Mouse (Mus musculus) hindbrain, embryonic 10.5 days (tissue): ENCODE measurements at regions not wholly inside any gene's neighbourhood (a gene's known extent, or its start where the extent isn't known, plus 50 kb on each side); places are given as distances from the start of the nearest gene placed in this dataset.

ENCODE experiments used
- DNase-seq: peaks from one replicate; pipeline ENCODE4 v3.0.0-alpha.2; 2017; ENCODE audit warnings: low spot score
- H3K27ac ChIP-seq: fragments of 300-500 bp; sonication (generic); 2 replicates; pipeline ENCODE4 v1.5.1; 2016; ENCODE audit warnings: mild to moderate bottlenecking, moderate library complexity
- H3K27me3 ChIP-seq: fragments of 300-500 bp; sonication (generic); 2 replicates; pipeline ENCODE4 v1.6.1; 2016; ENCODE audit warnings: mild to moderate bottlenecking; ENCODE audit not compliant: poor library complexity, insufficient read depth, severe bottlenecking
- H3K36me3 ChIP-seq: fragments of 300-500 bp; sonication (generic); 2 replicates; pipeline ENCODE4 v1.6.1; 2016; ENCODE audit warnings: mild to moderate bottlenecking, moderate library complexity
- H3K4me1 ChIP-seq: fragments of 300-500 bp; sonication (generic); replicated peaks from 2 replicates; pipeline ENCODE4 v1.6.1; 2016; ENCODE audit warnings: mild to moderate bottlenecking
- H3K4me3 ChIP-seq: fragments of 300-500 bp; sonication (generic); 2 replicates; pipeline ENCODE4 v1.5.1; 2016; ENCODE audit warnings: mild to moderate bottlenecking, moderate library complexity
- H3K9me3 ChIP-seq: fragments of 300-500 bp; sonication (generic); 2 replicates; pipeline ENCODE4 v1.6.1; 2016; ENCODE audit warnings: mild to moderate bottlenecking, moderate library complexity
- WGBS: fragments of 180-500 bp; shearing (Covaris S2); methylation state at CpG from one replicate; pipeline ENCODE4 v1.1.7; 2016; 5-methylcytosine and 5-hydroxymethylcytosine counted together

- WGBS = 74% methylated on average over 9 of the region's 9 CpGs
- DNase-seq = no peak
These were observed 347.8 kb downstream of the Tfec start for GRCm38 (mm10) chr6:16550445-16550844.

DNA sequence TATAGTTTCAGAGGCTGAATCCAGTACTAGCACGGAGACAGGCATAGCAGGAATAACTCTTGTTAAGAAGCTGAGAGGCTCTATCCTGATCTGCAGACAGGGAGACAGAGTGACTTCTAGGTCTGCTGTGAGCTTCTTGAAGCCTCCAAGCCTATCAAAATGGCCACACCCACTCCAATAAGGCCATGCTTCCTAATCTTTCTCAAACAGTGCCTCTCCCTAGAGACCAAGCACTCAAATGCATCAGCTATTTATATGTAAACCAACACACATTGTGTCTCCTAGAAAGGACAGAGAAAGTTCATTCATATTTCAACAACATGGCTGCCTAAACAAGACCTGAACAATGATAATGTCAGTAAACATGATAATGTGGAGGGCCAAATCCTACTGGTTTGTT lies 384.2 kb downstream of the Tfec start:
- Histone ChIP-seq H3K36me3 (no peaks in the 10 kb centered on the region), H3K27me3 (no peaks in the 10 kb centered on the region), H3K27ac (no peak overlapping the region), H3K9me3 (peaks cover 9% of the 10 kb centered on the region; the same call in 1 of the 2 replicates), H3K4me1 (no peaks in the 10 kb centered on the region), H3K4me3 (no peak overlapping the region)
- no peak for DNase-seq
- 60% methylated on average over 1 of the region's 1 CpGs for WGBS

More at GRCm38 (mm10) chr6:16550445-16550844, 347.8 kb downstream of the Tfec start:
- H3K4me3 ChIP-seq = no peak overlapping the region
- H3K9me3 ChIP-seq = 0 out of 2 replicates have a peak, but pooled peaks cover 3% of the 10 kb centered on the region
- H3K27me3 ChIP-seq = no peaks in the 10 kb centered on the region
- H3K4me1 ChIP-seq = 0 out of 2 replicates have a peak, but pooled peaks cover 6% of the 10 kb centered on the region
- no peak overlapping the region for H3K27ac ChIP-seq
- H3K36me3 ChIP-seq = no peaks in the 10 kb centered on the region

GRCm38 (mm10) chr6:16513541-16513940 lies 384.7 kb downstream of the Tfec start:
- Histone ChIP-seq H3K36me3 (no peaks in the 10 kb centered on the region), H3K9me3 (peaks cover 9% of the 10 kb centered on the region; the same call in 1 of the 2 replicates), H3K4me3 (no peak overlapping the region), H3K4me1 (no peaks in the 10 kb centered on the region), H3K27ac (no peak overlapping the region), H3K27me3 (no peaks in the 10 kb centered on the region)
- DNase-seq = no peak

DNA sequence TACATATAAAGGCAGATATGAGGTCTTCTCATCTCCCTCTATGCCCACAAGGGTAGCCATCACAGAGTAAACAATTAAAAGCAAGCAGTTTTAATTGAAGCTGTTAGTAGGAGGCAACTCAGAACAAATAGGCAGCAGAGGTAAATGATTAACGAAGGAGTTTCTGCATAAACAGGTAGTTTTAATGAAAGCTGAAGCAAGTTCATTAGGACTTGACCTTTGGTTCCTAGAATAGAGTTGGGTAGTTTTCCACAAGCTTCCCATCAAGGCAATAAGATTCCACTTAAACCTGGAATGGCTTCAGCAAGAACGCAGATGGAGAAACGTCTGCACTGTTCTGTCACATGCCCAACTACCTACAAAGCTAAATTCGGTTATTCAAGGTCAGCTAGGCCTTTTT lies 394.4 kb downstream of the Tfec start:
- 0 out of 2 replicates have a peak, but pooled peaks cover 4% of the 10 kb centered on the region for H3K9me3 ChIP-seq

DNA sequence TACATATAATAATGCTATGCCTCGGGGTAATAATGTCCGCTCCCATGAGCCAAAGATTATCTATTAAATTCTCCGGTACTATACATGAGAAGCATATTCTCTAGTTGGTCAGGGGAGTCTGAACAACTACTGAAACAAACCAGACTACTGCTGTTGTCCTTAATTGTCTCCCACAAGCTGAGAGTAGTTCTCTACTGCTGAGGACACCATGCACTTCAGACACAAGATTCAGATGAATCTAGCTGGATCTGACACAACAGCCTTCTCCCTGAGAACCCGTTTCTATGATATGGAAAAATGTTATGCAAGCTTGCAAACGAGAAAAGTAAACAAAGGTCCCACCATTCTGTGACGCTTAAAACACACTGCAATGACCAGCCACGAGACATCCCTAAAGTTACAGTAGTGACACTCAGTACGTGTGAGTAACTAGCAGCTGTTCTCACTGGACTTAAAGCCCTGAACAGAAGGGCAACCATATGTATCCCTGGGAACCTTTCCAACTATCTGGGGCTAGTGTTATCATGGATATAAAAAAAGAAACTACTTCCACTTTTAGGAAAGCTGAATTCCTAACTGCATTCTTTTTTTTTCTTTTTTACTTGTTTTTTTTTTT lies 411.1 kb downstream of the Tfec start:
- Histone ChIP-seq H3K4me3 (no peak overlapping the region), H3K9me3 (no peaks in the 10 kb centered on the region), H3K27ac (no peak overlapping the region), H3K27me3 (no peaks in the 10 kb centered on the region), H3K36me3 (no peaks in the 10 kb centered on the region), H3K4me1 (no peaks in the 10 kb centered on the region)
- WGBS = 90% methylated on average over 8 of the region's 8 CpGs
- no peak for DNase-seq

More for the DNA sequence above, 394.4 kb downstream of the Tfec start:
- WGBS = 88% methylated on average over 4 of the region's 4 CpGs
- Histone ChIP-seq H3K27me3 (no peaks in the 10 kb centered on the region), H3K4me3 (no peak overlapping the region), H3K27ac (no peak overlapping the region), H3K36me3 (no peaks in the 10 kb centered on the region), H3K4me1 (no peaks in the 10 kb centered on the region)
- no peak for DNase-seq

GRCm38 (mm10) chr6:16483295-16483694 lies 414.9 kb downstream of the Tfec start:
- H3K9me3 ChIP-seq = no peaks in the 10 kb centered on the region
- no peaks in the 10 kb centered on the region for H3K27me3 ChIP-seq
- WGBS = 66% methylated on average over 5 of the region's 5 CpGs
- H3K4me3 ChIP-seq = no peak overlapping the region
- no peaks in the 10 kb centered on the region for H3K4me1 ChIP-seq
- no peak overlapping the region for H3K27ac ChIP-seq
- no peak for DNase-seq
- H3K36me3 ChIP-seq = no peaks in the 10 kb centered on the region

DNA sequence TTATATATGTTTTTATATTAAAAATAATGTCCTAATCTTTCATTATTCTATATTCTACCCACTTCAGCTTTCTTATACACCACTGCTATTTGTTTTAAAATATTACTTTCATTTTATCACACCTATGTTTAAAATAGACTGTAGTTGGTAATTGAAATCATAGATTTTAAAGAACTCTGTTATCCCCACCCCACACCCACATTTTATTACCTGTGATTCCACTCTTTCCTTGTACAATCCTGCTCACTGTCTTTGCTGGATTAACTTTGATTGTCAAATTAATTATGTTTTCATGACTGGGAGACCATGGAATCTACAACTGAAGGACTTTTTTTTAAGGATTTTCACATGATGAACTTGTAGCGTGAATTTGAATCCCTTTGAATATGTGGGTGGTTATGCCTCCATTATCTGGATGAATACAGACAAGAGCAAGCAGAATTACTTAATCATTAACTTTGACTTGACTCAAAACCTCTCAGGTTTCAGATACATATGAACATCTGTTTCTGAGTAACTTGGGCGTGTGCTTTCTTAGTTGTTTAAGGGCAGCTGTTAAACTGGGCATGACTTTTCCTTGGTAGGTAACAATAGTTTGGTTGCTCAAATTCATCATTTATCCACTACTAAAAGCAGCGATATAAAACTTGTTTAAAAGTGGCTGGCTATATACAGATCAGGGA lies 429.4 kb downstream of the Tfec start:
- Histone ChIP-seq H3K9me3 (no peaks in the 10 kb centered on the region), H3K27me3 (no peaks in the 10 kb centered on the region), H3K4me1 (no peaks in the 10 kb centered on the region)

DNA sequence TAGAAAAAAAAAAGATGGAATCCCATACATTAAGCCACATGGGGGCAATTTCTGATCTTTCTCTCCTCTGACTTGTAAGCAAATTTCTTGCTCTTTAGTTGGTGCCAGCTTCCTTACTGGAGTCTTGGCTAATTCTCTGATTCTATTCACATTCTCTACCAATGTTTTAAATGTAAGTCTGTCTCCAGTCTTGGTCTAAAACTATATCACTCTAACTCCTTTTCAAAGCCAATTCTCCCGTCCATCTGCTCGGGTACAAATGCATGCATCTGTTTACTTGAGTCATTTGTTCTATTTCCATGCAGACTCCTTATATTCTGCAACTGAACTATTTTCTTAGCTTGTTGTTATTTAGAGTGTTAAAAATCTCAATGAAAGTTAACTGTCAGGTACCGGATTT lies 440.0 kb downstream of the Tfec start:
- H3K4me1 ChIP-seq = no peaks in the 10 kb centered on the region
- no peak for DNase-seq
- no peaks in the 10 kb centered on the region for H3K9me3 ChIP-seq
- 88% methylated on average over 3 of the region's 3 CpGs for WGBS
- no peak overlapping the region for H3K4me3 ChIP-seq
- H3K27ac ChIP-seq = no peak overlapping the region
- H3K27me3 ChIP-seq = no peaks in the 10 kb centered on the region
- H3K36me3 ChIP-seq = no peaks in the 10 kb centered on the region

More for the DNA sequence above, 429.4 kb downstream of the Tfec start:
- H3K4me3 ChIP-seq = no peak overlapping the region
- H3K27ac ChIP-seq = no peak overlapping the region
- DNase-seq = no peak
- WGBS = 84% methylated on average over 3 of the region's 3 CpGs
- no peaks in the 10 kb centered on the region for H3K36me3 ChIP-seq
